Mouse (Mus musculus): ENCODE measurements around the gene Nob1. TPM values are rescaled to one million over a fixed set of nuclear protein-coding genes. Genes with fewer than 3 reads are reported as not detected.

The Nob1 gene
- polyA plus RNA-seq, 1 experiment from 2014 or later, result 68.5 TPM

- H3K4me2 ChIP-seq, result no peak overlapping the region
- H3K9me3 ChIP-seq, result no peaks in the 10 kb centered on the region
- H3K36me3 ChIP-seq, result peaks cover 25% of the 10 kb centered on the region
- no peaks in the 10 kb centered on the region for H3K27me3 ChIP-seq
- H3K9ac ChIP-seq, result no peak overlapping the region
- no peak for ATAC-seq (ENCODE audit: low read depth)
- H3K27ac ChIP-seq (replicated peaks), result no peak overlapping the region
- peaks cover 6% of the 10 kb centered on the region; the same call in 1 of the 2 replicates for H3K4me1 ChIP-seq (replicated peaks)
- 89% methylated on average over 13 of the region's 13 CpGs for WGBS
- no peak overlapping the region for H3K4me3 ChIP-seq
Observed at GRCm38 (mm10) chr8:107451414-107452066, 26.7 kb upstream of the Nob1 start.

- Histone ChIP-seq H3K36me3 (peaks cover 19% of the 10 kb centered on the region), H3K9me3 (no peaks in the 10 kb centered on the region), H3K9ac (no peak overlapping the region), H3K27me3 (no peaks in the 10 kb centered on the region), H3K27ac (replicated peaks) (no peak overlapping the region), H3K4me1 (replicated peaks) (peaks cover 6% of the 10 kb centered on the region; the same call in 1 of the 2 replicates), H3K4me2 (no peak overlapping the region), H3K4me3 (no peak overlapping the region)
- 83% methylated on average over 6 of the region's 6 CpGs for WGBS
- no peak for ATAC-seq (ENCODE audit: low read depth)
Observed at GRCm38 (mm10) chr8:107449655-107450054, 24.8 kb upstream of the Nob1 start.

- H3K4me2 ChIP-seq, result no peak overlapping the region
- no peak overlapping the region for H3K4me3 ChIP-seq
- WGBS, result 31% methylated on average over 8 of the region's 8 CpGs
- H3K27ac ChIP-seq (replicated peaks), result no peak overlapping the region
- no peak for ATAC-seq (ENCODE audit: low read depth)
- H3K27me3 ChIP-seq, result no peaks in the 10 kb centered on the region
- no peaks in the 10 kb centered on the region for H3K9me3 ChIP-seq
- peaks cover 19% of the 10 kb centered on the region for H3K36me3 ChIP-seq
- H3K4me1 ChIP-seq (replicated peaks), result peaks cover 6% of the 10 kb centered on the region; the same call in 1 of the 2 replicates
- no peak overlapping the region for H3K9ac ChIP-seq
Observed at GRCm38 (mm10) chr8:107449130-107449529, 24.3 kb upstream of the Nob1 start.

- no peak overlapping the region for H3K4me2 ChIP-seq
- H3K27ac ChIP-seq (replicated peaks), result no peak overlapping the region
- H3K4me1 ChIP-seq (replicated peaks), result peaks cover 6% of the 10 kb centered on the region; the same call in 1 of the 2 replicates
- WGBS, result 70% methylated on average over 4 of the region's 4 CpGs
- H3K9ac ChIP-seq, result no peak overlapping the region
- ATAC-seq (ENCODE audit: low read depth), result no peak
- H3K36me3 ChIP-seq, result peaks cover 14% of the 10 kb centered on the region
- no peak overlapping the region for H3K4me3 ChIP-seq
- no peaks in the 10 kb centered on the region for H3K27me3 ChIP-seq
- H3K9me3 ChIP-seq, result no peaks in the 10 kb centered on the region
Observed at GRCm38 (mm10) chr8:107448382-107448889, 23.6 kb upstream of the Nob1 start.

- Histone ChIP-seq H3K9me3 (no peaks in the 10 kb centered on the region), H3K4me2 (no peak overlapping the region), H3K36me3 (peaks cover 7% of the 10 kb centered on the region; the same call in 1 of the 2 replicates), H3K27me3 (no peaks in the 10 kb centered on the region), H3K4me3 (no peak overlapping the region), H3K4me1 (replicated peaks) (peaks cover 6% of the 10 kb centered on the region; the same call in 1 of the 2 replicates), H3K9ac (no peak overlapping the region), H3K27ac (replicated peaks) (no peak overlapping the region)
- ATAC-seq (ENCODE audit: low read depth), result no peak
Observed at GRCm38 (mm10) chr8:107447713-107448112, 22.9 kb upstream of the Nob1 start.

- Histone ChIP-seq H3K9ac (no peak overlapping the region), H3K27me3 (no peaks in the 10 kb centered on the region), H3K4me2 (no peak overlapping the region), H3K4me3 (no peak overlapping the region), H3K9me3 (no peaks in the 10 kb centered on the region), H3K36me3 (no peaks in the 10 kb centered on the region), H3K4me1 (replicated peaks) (peaks cover 6% of the 10 kb centered on the region; the same call in 1 of the 2 replicates), H3K27ac (replicated peaks) (no peak overlapping the region)
- 85% methylated on average over 3 of the region's 3 CpGs for WGBS
- ATAC-seq (ENCODE audit: low read depth), result no peak
Observed at GRCm38 (mm10) chr8:107444626-107445025, 19.8 kb upstream of the Nob1 start.

- Histone ChIP-seq H3K4me3 (no peak overlapping the region), H3K9ac (no peak overlapping the region), H3K36me3 (no peaks in the 10 kb centered on the region), H3K27me3 (no peaks in the 10 kb centered on the region), H3K4me1 (replicated peaks) (peaks cover 20% of the 10 kb centered on the region), H3K27ac (replicated peaks) (no peak overlapping the region), H3K4me2 (no peak overlapping the region), H3K9me3 (no peaks in the 10 kb centered on the region)
- ATAC-seq (ENCODE audit: low read depth), result no peak
- WGBS, result 92% methylated on average over 3 of the region's 3 CpGs
Observed at GRCm38 (mm10) chr8:107439880-107440625, 15.2 kb upstream of the Nob1 start.

GRCm38 (mm10) chr8:107437711-107438110, 12.9 kb upstream of the Nob1 start:
- H3K4me2 ChIP-seq, result peak overlapping the region; percentile 75; the same call in 1 of the 2 replicates
- H3K27me3 ChIP-seq, result no peaks in the 10 kb centered on the region

GRCm38 (mm10) chr8:107436841-107437421, 12.1 kb upstream of the Nob1 start:
- peak; percentile 54; the same call in 1 of the 2 replicates for ATAC-seq (ENCODE audit: low read depth)
- H3K27ac ChIP-seq (replicated peaks), result peak overlapping the region; percentile 90
- H3K9me3 ChIP-seq, result no peaks in the 10 kb centered on the region
- H3K4me1 ChIP-seq (replicated peaks), result peaks cover 20% of the 10 kb centered on the region
- H3K9ac ChIP-seq, result peak overlapping the region; percentile 92
- peak overlapping the region; percentile 88 for H3K4me3 ChIP-seq
- no peaks in the 10 kb centered on the region for H3K36me3 ChIP-seq
- peak overlapping the region; percentile 75 for H3K4me2 ChIP-seq
- H3K27me3 ChIP-seq, result no peaks in the 10 kb centered on the region
- 11% methylated on average over 16 of the region's 16 CpGs for WGBS

More at GRCm38 (mm10) chr8:107437711-107438110, 12.9 kb upstream of the Nob1 start:
- 66% methylated on average over 2 of the region's 2 CpGs for whole genome bisulfite sequencing
- Histone ChIP-seq H3K4me1 (replicated peaks) (peaks cover 20% of the 10 kb centered on the region), H3K4me3 (no peak overlapping the region), H3K36me3 (no peaks in the 10 kb centered on the region), H3K27ac (replicated peaks) (no peak overlapping the region), H3K9me3 (no peaks in the 10 kb centered on the region), H3K9ac (no peak overlapping the region)
- ATAC-seq (ENCODE audit: low read depth), result no peak

GRCm38 (mm10) chr8:107435962-107436831, 11.3 kb upstream of the Nob1 start, which contains the start of gene Wwp2:
Wwp2 (plus strand) TSS chr8:107436365.
- Histone ChIP-seq H3K36me3 (no peaks in the 10 kb centered on the region), H3K27me3 (no peaks in the 10 kb centered on the region), H3K9me3 (no peaks in the 10 kb centered on the region), H3K9ac (peak within 1 kb of the TSS; percentile 92), H3K4me3 (peak within 1 kb of the TSS; percentile 88), H3K4me1 (replicated peaks) (peaks cover 20% of the 10 kb centered on the region), H3K27ac (replicated peaks) (peak within 1 kb of the TSS; percentile 90), H3K4me2 (peak within 1 kb of the TSS; percentile 75)
- WGBS, result under 1% methylated on average over 38 of the region's 81 CpGs
- ATAC-seq (ENCODE audit: low read depth), result peak; percentile 92

GRCm38 (mm10) chr8:107435421-107435961, 10.6 kb upstream of the Nob1 start:
- H3K4me3 ChIP-seq, result peak overlapping the region; percentile 88
- peak overlapping the region; percentile 75 for H3K4me2 ChIP-seq
- WGBS, result 31% methylated on average over 11 of the region's 11 CpGs
- no peaks in the 10 kb centered on the region for H3K36me3 ChIP-seq
- H3K27me3 ChIP-seq, result no peaks in the 10 kb centered on the region
- ATAC-seq (ENCODE audit: low read depth), result peak; percentile 44; the same call in 1 of the 2 replicates
- peaks cover 20% of the 10 kb centered on the region for H3K4me1 ChIP-seq (replicated peaks)
- H3K9me3 ChIP-seq, result no peaks in the 10 kb centered on the region
- peak overlapping the region; percentile 92 for H3K9ac ChIP-seq
- H3K27ac ChIP-seq (replicated peaks), result no peak overlapping the region
